Comparison of ENCODE assay signal across 25 mouse cellular contexts in genomic region chr3:121637792-121638191, GRCm38 (mm10). TPM values are rescaled to one million over a fixed set of nuclear protein-coding genes. Genes with fewer than 3 reads are reported as not detected.
DNase-seq lines count a peak whose midpoint lies in the region; ATAC-seq lines count a peak whose summit lies in the region.
"Had no signal": no experiment of that assay in that cellular context is flagged by ENCODE, and none has a peak within 500 bp of the region (broad histone marks: within the 10 kb centered on the region; RNA-seq: fewer than 3 reads in every experiment).

No protein-coding gene starts in this region.

- H3K36me3 ChIP-seq in kidney, embryonic 16.5 days (ENCODE audit: insufficient read depth, low read length): no peaks in the 10 kb centered on the region
- no peaks in the 10 kb centered on the region for H3K36me3 ChIP-seq in midbrain, embryonic 11.5 days (ENCODE audit: control insufficient read depth, insufficient read depth, low read length)
- H3K36me3 ChIP-seq: embryonic facial prominence, embryonic 10.5 days; G1E; heart, embryonic 13.5 days; hindbrain, embryonic 13.5 days had no signal

- no peaks in the 10 kb centered on the region for H3K27me3 ChIP-seq in kidney, embryonic 16.5 days (ENCODE audit: insufficient read depth, low read length)
- no peaks in the 10 kb centered on the region for H3K27me3 ChIP-seq in midbrain, embryonic 11.5 days (ENCODE audit: control insufficient read depth, insufficient read depth, low read length)
- H3K27me3 ChIP-seq: forebrain, embryonic 13.5 days; hindbrain, embryonic 13.5 days had no signal

- H3K9me3 ChIP-seq in kidney, embryonic 16.5 days (ENCODE audit: low read length): no peaks in the 10 kb centered on the region
- no peaks in the 10 kb centered on the region for H3K9me3 ChIP-seq in midbrain, embryonic 11.5 days (ENCODE audit: control insufficient read depth, low read length)
- H3K9me3 ChIP-seq: embryonic facial prominence, embryonic 10.5 days; forebrain, embryonic 13.5 days; G1E; heart, embryonic 13.5 days; hindbrain, embryonic 13.5 days had no signal

- H3K27ac ChIP-seq in kidney, embryonic 16.5 days (ENCODE audit: low read length): peak overlapping the region; percentile 73
- H3K27ac ChIP-seq in midbrain, embryonic 11.5 days (ENCODE audit: low read depth, low read length): no peak overlapping the region
- H3K27ac ChIP-seq: embryonic facial prominence, embryonic 10.5 days; forebrain, embryonic 13.5 days; heart, embryonic 13.5 days; hindbrain, embryonic 13.5 days had no signal

- ATAC-seq in kidney, embryonic 16.5 days (ENCODE audit: low FRiP score, low TSS enrichment): no peak
- ATAC-seq in megakaryocyte progenitor cell, adult 5-6 weeks (replicated peaks; ENCODE audit: poor library complexity): peak; percentile 70
- no peak for ATAC-seq in midbrain, embryonic 11.5 days (ENCODE audit: low FRiP score)
- ATAC-seq: CD4-positive, CD25-positive, alpha-beta regulatory T cell, adult 4 months; forebrain, embryonic 13.5 days; forebrain, postnatal 0 days had no signal

- H3K9ac ChIP-seq in kidney, embryonic 16.5 days (replicated peaks; ENCODE audit: low read length): no peak overlapping the region
- H3K9ac ChIP-seq in midbrain, embryonic 11.5 days (ENCODE audit: low read length): no peak overlapping the region
- H3K9ac ChIP-seq: forebrain, embryonic 13.5 days; forebrain, postnatal 0 days; heart, embryonic 13.5 days; hindbrain, embryonic 13.5 days had no signal

- intact Hi-C loops in heart, postnatal 36 days (cut with DNase I): loop anchor here (5.0 kb wide), 1 partner anchor 95 kb away; no protein-coding TSS in a partner anchor

- H3K4me2 ChIP-seq in kidney, embryonic 16.5 days (replicated peaks; ENCODE audit: low read depth, low read length): no peak overlapping the region
- no peak overlapping the region for H3K4me2 ChIP-seq in midbrain, embryonic 11.5 days
- H3K4me2 ChIP-seq: forebrain, embryonic 13.5 days; heart, embryonic 13.5 days; hindbrain, embryonic 13.5 days had no signal

- peak; percentile 35 for DNase-seq in heart, adult 11 months
- no peak for DNase-seq in heart, postnatal 36 days
- no peak for DNase-seq in kidney, adult 9 months
- DNase-seq in left cerebral cortex, adult 9 months (ENCODE audit: low spot score in 2 of 2): no peak
- DNase-seq in midbrain, embryonic 11.5 days (ENCODE audit: low spot score, missing footprints): no peak
- DNase-seq: adrenal gland, postnatal 10 days; B cell, adult 2 months; cerebellum, adult 18-20 months; cerebellum, adult 9-11 months; cerebellum, postnatal 36 days; forebrain, postnatal 0 days; gastrocnemius, postnatal 14 days; heart, postnatal 4 days had no signal

- H3K4me1 ChIP-seq in kidney, embryonic 16.5 days (ENCODE audit: insufficient read depth, low read length): peaks cover 21% of the 10 kb centered on the region
- no peaks in the 10 kb centered on the region for H3K4me1 ChIP-seq in midbrain, embryonic 11.5 days (ENCODE audit: control insufficient read depth, insufficient read depth, low read length)
- H3K4me1 ChIP-seq: forebrain, embryonic 13.5 days had no signal

- WGBS in kidney, embryonic 16.5 days: 64% methylated on average over 5 of the region's 5 CpGs
- WGBS in midbrain, embryonic 11.5 days: 85% methylated on average over 5 of the region's 5 CpGs

- H3K4me3 ChIP-seq in kidney, embryonic 16.5 days (ENCODE audit: low read length): no peak overlapping the region
- H3K4me3 ChIP-seq in midbrain, embryonic 11.5 days (ENCODE audit: low read depth, low read length): no peak overlapping the region
- H3K4me3 ChIP-seq: embryonic facial prominence, embryonic 10.5 days; forebrain, embryonic 13.5 days; heart, embryonic 13.5 days; hindbrain, embryonic 13.5 days had no signal

RNA-seq across cellular contexts. Expression of gene 4930432M17Rik, which starts 32.8 kb away (rescaled TPM):
- not detected for total RNA-seq in heart, postnatal 36 days (2021)
- not detected in 2 replicates for polyA plus RNA-seq in kidney, embryonic 16.5 days (2015; fragmentation: Nextera tagmentation; extraction: Ambion mirVana)
- not detected in 2 replicates for total RNA-seq in megakaryocyte progenitor cell, adult 5-6 weeks (2015)
- total RNA-seq in megakaryocyte progenitor cell, adult 5-6 weeks (2017): not detected in 2 replicates
- polyA plus RNA-seq in midbrain, embryonic 11.5 days (2014; fragmentation: Nextera tagmentation; extraction: Ambion mirVana): not detected in 2 replicates
- total RNA-seq: adrenal gland, postnatal 10 days; forebrain, postnatal 0 days; gastrocnemius, adult 18-20 months; gastrocnemius, postnatal 14 days; heart, postnatal 4 days had no signal
- polyA plus RNA-seq: CD4-positive, CD25-positive, alpha-beta regulatory T cell, adult 4 months; embryonic facial prominence, embryonic 10.5 days; embryonic facial prominence, embryonic 14.5 days; forebrain, embryonic 13.5 days; forebrain, postnatal 0 days; G1E; gonadal fat pad, adult 2 months; heart, embryonic 13.5 days; heart, postnatal 0 days; hindbrain, embryonic 13.5 days had no signal
